5 mouse cellular contexts compared by ENCODE assay signal in genomic region chr5:17223542-17223941, GRCm38 (mm10).
DNase-seq lines count a peak whose midpoint lies in the region; ATAC-seq and TF ChIP-seq lines count a peak whose summit lies in the region.
"Not testable (repeated sequence)": the region's sequence is repeated elsewhere in the genome, so short reads cannot be mapped to it uniquely, and the experiment has no call there.

No protein-coding gene starts in this region.

- CTCF ChIA-PET in Patski (lab: Charles Lee): interaction anchor here (1.2 to 1.3 kb wide), 2 partner anchors 31 to 275 kb away, joined by 3 read pairs; no protein-coding TSS in a partner anchor

- not testable (repeated sequence) for H3K36me3 ChIP-seq in lung, embryonic 14.5 days (ENCODE audit: insufficient read depth)

- TF ChIP-seq CTCF in Patski (IDR thresholded peaks at IDR 0.05); lung, embryonic 14.5 days (IDR thresholded peaks at IDR 0.05; ENCODE audit: low read depth): not testable (repeated sequence)

- POLR2A ChIA-PET in Patski (lab: Charles Lee): not testable (repeated sequence)

- peak; percentile 31 for DNase-seq in Patski (ENCODE audit: low read depth, low spot score)
- peak; percentile 16 for DNase-seq in ZHBTc4 (ENCODE audit: low read depth, low spot score)
- peak; percentile 2 for DNase-seq in lung, embryonic 14.5 days
- DNase-seq in lung, postnatal 14 days: peak; percentile 8
- peak; percentile 7 to 22 for DNase-seq in lung, postnatal 4 days

- in situ Hi-C loops in Patski (cut with MboI; ENCODE audit: low pct_unique_long_range_greater_than_20kb): loop anchor here (10.0 kb wide), 1 partner anchor 121 kb away; no protein-coding TSS in a partner anchor

- 75% methylated on average over 1 of the region's 1 CpGs for WGBS in lung, embryonic 14.5 days

- not testable (repeated sequence) for H3K27me3 ChIP-seq in Patski; lung, embryonic 14.5 days (ENCODE audit: insufficient read depth, low read length)

- ATAC-seq in Patski: peak; percentile 92
- not testable (repeated sequence) for ATAC-seq in lung, embryonic 14.5 days (ENCODE audit: insufficient read depth)

- H3K27ac ChIP-seq in lung, embryonic 14.5 days (ENCODE audit: low read depth): not testable (repeated sequence)

- not testable (repeated sequence) for H3K4me2 ChIP-seq in lung, embryonic 14.5 days

- H3K4me3 ChIP-seq in lung, embryonic 14.5 days (ENCODE audit: low read depth, low read length): not testable (repeated sequence)

- not testable (repeated sequence) for H3K9me3 ChIP-seq in lung, embryonic 14.5 days (ENCODE audit: low read depth, low read length)

- H3K9ac ChIP-seq in lung, embryonic 14.5 days: not testable (repeated sequence)

- H3K4me1 ChIP-seq in lung, embryonic 14.5 days (ENCODE audit: insufficient read depth): not testable (repeated sequence)
